Mouse (Mus musculus) forebrain, embryonic 12.5 days (tissue): ENCODE data around the gene Trim6. TPM values are rescaled to one million over a fixed set of nuclear protein-coding genes. Genes with fewer than 3 reads are reported as not detected.

Source experiments
- ATAC-seq: fragments of 200-750 bp; cut with Nextera tagmentation; 2 replicates; pipeline ENCODE4 v1.8.0; 2017; ENCODE audit warnings: moderate TSS enrichment; ENCODE audit not compliant: low FRiP score
- H3K27ac ChIP-seq: fragments of 300-500 bp; sonication (generic); 2 replicates; pipeline ENCODE4 v1.5.1; 2016; ENCODE audit warnings: mild to moderate bottlenecking
- H3K27me3 ChIP-seq: fragments of 300-500 bp; sonication (generic); 2 replicates; pipeline ENCODE4 v1.6.1; 2016; ENCODE audit warnings: mild to moderate bottlenecking
- H3K36me3 ChIP-seq: fragments of 300-500 bp; sonication (generic); replicated peaks from 2 replicates; pipeline ENCODE4 v1.6.1; 2016; ENCODE audit warnings: mild to moderate bottlenecking
- H3K4me1 ChIP-seq: fragments of 300-500 bp; sonication (generic); 2 replicates; pipeline ENCODE4 v1.6.1; 2016
- H3K4me2 ChIP-seq: fragments of 300-500 bp; sonication (generic); 2 replicates; pipeline ENCODE4 v1.6.1; 2016; ENCODE audit warnings: mild to moderate bottlenecking, moderate library complexity
- H3K4me3 ChIP-seq: fragments of 300-500 bp; sonication (generic); replicated peaks from 2 replicates; pipeline ENCODE4 v1.5.1; 2016; ENCODE audit warnings: mild to moderate bottlenecking
- H3K9ac ChIP-seq: fragments of 300-500 bp; sonication (generic); 2 replicates; pipeline ENCODE4 v1.6.1; 2016; ENCODE audit warnings: mild to moderate bottlenecking
- H3K9me3 ChIP-seq: fragments of 300-500 bp; sonication (generic); 2 replicates; pipeline ENCODE4 v1.6.1; 2016
- WGBS: fragments of 180-500 bp; shearing (Covaris S2); methylation state at CpG from one replicate; pipeline ENCODE4 v1.1.7; 2016; 5-methylcytosine and 5-hydroxymethylcytosine counted together
- polyA plus RNA-seq: library from polyadenylated mRNA; unstranded; fragments of >200 nt; fragmentation: Nextera tagmentation; extraction: Ambion mirVana; gene quantifications from 2 replicates; pipeline ENCODE4 v1.2.1, GENCODE M21; 2016

Trim6 gene
- 0.62 and 1.1 TPM in 2 replicates for polyA plus RNA-seq

DNA sequence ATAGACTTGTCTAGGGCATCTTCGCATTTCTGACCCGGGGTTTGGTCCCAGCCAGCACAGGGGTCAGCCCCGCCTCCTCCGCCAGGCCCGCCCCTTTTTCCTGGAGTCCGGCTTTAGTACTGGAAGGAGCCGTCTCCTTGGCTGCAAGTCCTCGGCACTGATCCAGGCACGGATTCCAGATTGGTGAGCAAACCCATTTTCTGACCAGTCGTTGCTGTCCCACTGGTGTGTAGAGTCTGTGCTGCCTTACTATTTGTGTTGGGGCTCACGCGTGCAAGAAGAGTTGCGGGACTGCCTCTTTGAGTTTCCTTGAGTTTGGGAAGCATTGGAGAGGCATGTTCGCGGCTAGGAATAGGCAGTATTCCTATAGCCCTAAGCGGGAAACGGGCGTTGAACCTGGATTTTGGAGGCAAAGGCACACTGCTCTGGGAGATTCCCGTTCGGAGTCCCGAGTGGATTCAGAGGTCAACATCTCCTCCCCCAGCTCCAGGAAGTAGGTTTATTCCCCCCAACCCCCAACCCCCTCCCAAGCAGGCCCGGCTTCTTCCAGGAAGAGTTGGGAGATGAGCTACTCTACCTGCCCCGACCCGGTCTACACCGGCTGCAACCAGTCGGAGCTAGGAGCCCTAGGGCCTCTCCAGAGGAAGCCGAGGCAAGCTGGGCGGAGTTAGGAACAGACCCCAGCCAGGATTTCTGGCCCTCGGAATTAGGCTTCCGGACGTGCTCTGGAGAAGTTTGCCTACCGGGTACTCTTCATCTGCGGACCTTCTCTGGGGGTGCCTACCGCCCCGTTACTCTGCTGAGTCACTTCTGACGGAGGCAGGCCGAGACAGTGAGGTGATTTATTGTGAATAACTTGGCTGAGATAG is at the start of gene Trim6:
TSS of gene Trim6 (plus strand) at position 93 of the 869 bp plus-strand sequence.
- Histone ChIP-seq H3K4me1 (peaks cover 8% of the 10 kb centered on the region), H3K4me3 (peak within 1 kb of the TSS; percentile 34), H3K9me3 (no peaks in the 10 kb centered on the region), H3K9ac (no peak within 1 kb of the TSS), H3K36me3 (no peaks in the 10 kb centered on the region), H3K27me3 (0 out of 2 replicates have a peak, but pooled peaks cover 3% of the 10 kb centered on the region), H3K4me2 (peak within 1 kb of the TSS; percentile 54), H3K27ac (no peak within 1 kb of the TSS)
- peak; percentile 76; the same call in 1 of the 2 replicates for ATAC-seq
- WGBS, result 3% methylated on average over 37 of the region's 37 CpGs

DNA sequence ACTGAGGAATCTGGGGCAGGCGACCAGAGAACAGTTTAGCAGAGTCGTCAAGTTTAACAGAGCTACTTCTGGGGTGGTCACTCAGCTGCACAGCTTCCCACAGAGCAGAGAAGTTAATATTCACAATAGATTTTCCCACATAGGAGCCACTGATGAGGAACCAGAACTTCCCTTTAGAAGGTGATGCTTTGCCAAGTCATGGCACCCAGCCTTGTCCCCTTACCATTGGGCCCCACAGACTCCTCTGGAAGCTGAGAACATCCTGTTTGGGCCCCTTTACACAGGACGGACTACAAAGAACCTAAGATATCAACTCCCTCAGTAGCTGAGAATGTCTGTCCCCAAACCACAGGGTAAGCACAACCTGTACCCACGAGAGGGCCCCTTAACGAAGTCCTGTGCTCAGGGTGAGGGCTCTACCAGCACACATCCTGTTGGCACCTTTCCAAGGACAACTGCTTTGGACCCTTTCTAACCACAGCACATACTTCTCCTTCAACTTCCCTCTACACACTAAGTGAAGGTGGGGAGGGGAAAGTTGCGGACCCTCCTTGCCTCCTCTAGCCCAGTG is 48.9 kb upstream of the Trim6 start:
- 88% methylated on average over 6 of the region's 6 CpGs for WGBS
- no peak for ATAC-seq
- H3K36me3 ChIP-seq, result no peaks in the 10 kb centered on the region

DNA sequence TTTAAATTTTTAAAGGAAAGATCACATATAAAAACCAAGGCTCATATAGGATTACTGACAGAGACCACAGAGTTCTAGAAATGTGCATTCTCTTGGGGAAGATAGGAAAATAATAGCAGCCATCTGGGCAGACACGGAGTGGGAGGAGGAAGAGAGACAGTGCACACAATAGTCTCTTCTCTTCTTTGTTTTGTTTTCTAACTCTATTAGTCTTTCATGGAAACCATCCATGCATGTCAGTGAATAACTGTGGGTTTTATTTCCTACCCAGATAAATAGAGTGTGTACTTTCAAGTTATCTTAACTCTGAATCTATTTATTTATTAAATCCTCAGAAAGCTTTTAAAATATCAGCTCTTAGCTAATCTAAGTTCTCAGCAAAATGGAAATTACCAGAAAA is 43.5 kb upstream of the Trim6 start:
- no peak for ATAC-seq
- 27% methylated on average over 1 of the region's 1 CpGs for WGBS
- Histone ChIP-seq H3K9me3 (no peaks in the 10 kb centered on the region), H3K4me1 (no peaks in the 10 kb centered on the region), H3K4me2 (no peak overlapping the region), H3K36me3 (no peaks in the 10 kb centered on the region), H3K4me3 (no peak overlapping the region), H3K27me3 (no peaks in the 10 kb centered on the region), H3K27ac (no peak overlapping the region), H3K9ac (no peak overlapping the region)

More for the DNA sequence above, 48.9 kb upstream of the Trim6 start:
- H3K4me1 ChIP-seq, result no peaks in the 10 kb centered on the region
- H3K9me3 ChIP-seq, result no peaks in the 10 kb centered on the region
- no peaks in the 10 kb centered on the region for H3K27me3 ChIP-seq
- no peak overlapping the region for H3K4me3 ChIP-seq
- H3K9ac ChIP-seq, result no peak overlapping the region
- H3K4me2 ChIP-seq, result no peak overlapping the region
- H3K27ac ChIP-seq, result no peak overlapping the region

DNA sequence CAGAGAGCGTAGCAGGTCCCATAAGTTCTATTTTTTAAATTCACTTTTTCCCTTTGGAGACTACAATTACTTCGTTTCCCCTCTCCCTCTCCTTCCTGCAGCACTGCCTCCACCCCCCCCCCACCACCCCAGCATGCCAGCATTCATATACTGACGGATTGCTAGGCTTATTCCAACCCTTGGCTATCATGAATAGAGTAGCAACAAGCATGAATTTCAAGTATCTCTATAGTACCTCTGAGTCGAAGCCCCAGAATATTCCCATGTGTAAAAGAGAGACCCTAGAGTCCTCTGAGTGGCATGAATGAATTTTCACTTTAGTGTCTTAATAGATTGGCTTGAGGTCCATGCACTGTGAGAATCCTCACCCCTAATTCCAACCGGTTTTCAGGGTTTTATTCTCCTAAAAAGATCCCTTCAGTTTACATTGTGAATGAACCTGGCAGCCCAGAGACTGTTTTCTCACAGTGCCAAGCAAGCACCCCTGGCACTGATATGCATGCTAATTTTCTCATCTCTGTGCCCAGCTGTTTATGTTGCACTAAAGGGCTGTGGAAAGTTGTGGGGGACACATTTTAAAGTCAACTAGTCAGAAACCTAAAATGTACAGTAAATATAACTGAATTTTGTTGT is 40.1 kb upstream of the Trim6 start:
- Histone ChIP-seq H3K9me3 (no peaks in the 10 kb centered on the region), H3K4me2 (no peak overlapping the region)
- no peak for ATAC-seq

DNA sequence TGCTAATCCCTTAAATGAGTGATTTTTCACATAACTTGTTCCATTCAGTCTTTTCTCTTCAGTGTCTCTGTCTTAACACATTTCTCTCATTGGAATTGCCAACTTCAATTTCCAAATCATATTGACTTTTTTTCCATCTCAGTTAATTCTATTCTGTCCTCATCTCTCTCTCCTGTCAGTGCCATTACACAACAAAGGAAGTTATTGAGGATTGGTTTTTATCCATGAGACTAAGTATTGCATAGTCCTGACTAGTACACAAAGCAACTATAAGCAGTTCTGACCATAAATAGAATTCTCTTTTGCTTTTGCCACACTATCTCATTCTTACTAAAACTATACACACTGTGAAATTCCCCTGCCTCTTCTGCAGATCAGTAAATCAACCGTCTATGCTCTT is 39.5 kb upstream of the Trim6 start:
- WGBS, result 79% methylated on average over 1 of the region's 1 CpGs
- Histone ChIP-seq H3K9me3 (no peaks in the 10 kb centered on the region), H3K4me1 (no peaks in the 10 kb centered on the region), H3K4me2 (no peak overlapping the region), H3K27ac (no peak overlapping the region), H3K9ac (no peak overlapping the region), H3K4me3 (no peak overlapping the region), H3K27me3 (no peaks in the 10 kb centered on the region), H3K36me3 (no peaks in the 10 kb centered on the region)
- no peak for ATAC-seq

More for the DNA sequence above, 40.1 kb upstream of the Trim6 start:
- WGBS, result 73% methylated on average over 5 of the region's 5 CpGs
- Histone ChIP-seq H3K27me3 (no peaks in the 10 kb centered on the region), H3K36me3 (no peaks in the 10 kb centered on the region), H3K9ac (no peak overlapping the region), H3K27ac (no peak overlapping the region), H3K4me3 (no peak overlapping the region), H3K4me1 (no peaks in the 10 kb centered on the region)

DNA sequence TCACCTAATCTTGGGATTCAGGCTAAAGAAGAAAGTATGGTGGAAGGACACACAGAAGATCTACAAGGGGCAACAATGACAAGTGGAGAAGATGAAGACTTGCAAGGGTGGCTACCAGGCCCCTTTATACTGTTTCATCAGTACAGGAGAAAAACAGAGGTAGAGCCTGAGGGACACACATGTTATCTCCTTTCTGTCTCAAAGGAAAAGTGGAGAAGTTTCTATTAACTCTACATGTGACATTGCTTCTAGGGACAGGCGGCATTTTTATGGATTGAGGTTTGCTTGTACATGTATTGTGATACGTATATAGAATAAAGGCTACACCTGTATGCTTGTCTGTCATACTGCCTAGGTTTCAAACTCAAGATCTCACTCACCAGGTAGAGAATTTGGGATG is 35.3 kb upstream of the Trim6 start, which contains the start of gene Olfr648:
TSS of gene Olfr648 (minus strand) at position 101 of the 400 bp plus-strand sequence.
- H3K4me2 ChIP-seq, result no peak within 1 kb of the TSS
- no peak for ATAC-seq
- no peaks in the 10 kb centered on the region for H3K9me3 ChIP-seq
- H3K27ac ChIP-seq, result no peak within 1 kb of the TSS
- H3K4me1 ChIP-seq, result no peaks in the 10 kb centered on the region
- H3K27me3 ChIP-seq, result no peaks in the 10 kb centered on the region
- no peak within 1 kb of the TSS for H3K9ac ChIP-seq
- 92% methylated on average over 2 of the region's 2 CpGs for WGBS
- no peaks in the 10 kb centered on the region for H3K36me3 ChIP-seq
- no peak within 1 kb of the TSS for H3K4me3 ChIP-seq

DNA sequence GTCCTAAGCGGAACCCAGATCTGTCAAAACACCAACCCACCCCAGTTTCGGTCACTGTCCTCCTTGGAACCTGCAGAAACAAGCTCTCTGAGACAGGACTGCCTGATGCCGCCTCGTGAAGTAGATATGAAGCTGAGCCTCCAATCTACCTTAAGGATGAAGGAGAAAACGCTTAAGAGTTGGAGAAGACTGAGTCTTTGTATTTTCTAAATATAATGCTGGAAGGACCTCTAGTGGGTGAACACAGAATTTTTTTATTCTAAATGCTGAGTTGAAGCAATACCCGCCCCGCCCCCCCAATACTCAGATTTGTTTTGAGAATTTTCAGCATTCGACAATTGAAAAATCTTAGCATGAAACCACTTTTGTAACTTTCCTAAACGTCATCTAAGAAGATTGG is 27.3 kb upstream of the Trim6 start:
- no peak overlapping the region for H3K9ac ChIP-seq
- no peak overlapping the region for H3K4me3 ChIP-seq
- no peak overlapping the region for H3K4me2 ChIP-seq
- no peak overlapping the region for H3K27ac ChIP-seq
- 65% methylated on average over 9 of the region's 9 CpGs for WGBS
- no peak for ATAC-seq
- no peaks in the 10 kb centered on the region for H3K36me3 ChIP-seq
- no peaks in the 10 kb centered on the region for H3K27me3 ChIP-seq
- H3K4me1 ChIP-seq, result no peaks in the 10 kb centered on the region
- H3K9me3 ChIP-seq, result no peaks in the 10 kb centered on the region

DNA sequence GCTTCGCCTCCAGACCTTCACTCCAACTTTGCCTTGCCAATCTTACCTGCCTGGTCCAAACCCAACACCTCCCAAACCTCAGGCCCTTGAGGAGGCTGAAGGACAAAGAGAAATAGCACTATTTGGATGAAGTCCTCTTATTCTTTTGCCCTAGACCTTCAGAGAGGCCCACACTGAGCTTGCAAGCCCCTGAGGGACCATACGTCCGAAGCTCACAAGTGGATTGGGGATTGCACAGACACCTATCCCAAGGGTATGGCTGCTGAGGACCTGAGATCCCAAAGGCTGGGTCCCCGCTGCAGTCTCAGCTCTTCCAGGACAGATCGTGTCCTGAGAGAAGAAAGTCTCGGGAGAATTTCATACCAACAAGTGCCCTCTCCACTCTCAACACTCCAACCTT is 22.7 kb upstream of the Trim6 start, which contains the start of gene Olfr649:
TSS of gene Olfr649 (minus strand) at position 101 of the 400 bp plus-strand sequence.
- Histone ChIP-seq H3K4me3 (no peak within 1 kb of the TSS), H3K27me3 (no peaks in the 10 kb centered on the region), H3K36me3 (no peaks in the 10 kb centered on the region), H3K9ac (no peak within 1 kb of the TSS), H3K9me3 (no peaks in the 10 kb centered on the region), H3K4me2 (no peak within 1 kb of the TSS), H3K4me1 (no peaks in the 10 kb centered on the region), H3K27ac (no peak within 1 kb of the TSS)
- WGBS, result 84% methylated on average over 6 of the region's 6 CpGs
- ATAC-seq, result no peak

DNA sequence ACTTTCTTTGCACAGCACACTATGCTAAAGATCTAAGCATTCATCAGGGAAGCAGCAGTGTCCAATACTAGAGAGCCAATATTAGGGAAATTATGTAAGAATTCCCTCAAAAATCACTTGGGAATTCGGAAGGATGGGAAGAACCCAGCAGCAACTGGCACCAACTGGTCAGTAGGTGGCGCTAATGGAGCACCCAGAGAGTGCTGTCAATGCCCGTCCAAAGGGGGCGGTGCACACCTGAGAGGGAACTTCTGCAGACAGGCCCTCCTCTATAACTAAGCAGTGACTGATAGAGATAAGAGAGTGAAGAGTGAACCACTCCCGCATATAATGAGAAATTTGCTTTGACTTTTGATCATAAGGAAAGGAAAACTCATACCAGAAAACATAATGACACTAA is 18.8 kb upstream of the Trim6 start:
- 8% methylated on average over 5 of the region's 5 CpGs for WGBS
- H3K36me3 ChIP-seq, result no peaks in the 10 kb centered on the region
- peak; percentile 77 for ATAC-seq
- no peak overlapping the region for H3K4me3 ChIP-seq
- H3K4me2 ChIP-seq, result no peak overlapping the region
- no peaks in the 10 kb centered on the region for H3K9me3 ChIP-seq
- H3K9ac ChIP-seq, result no peak overlapping the region
- no peak overlapping the region for H3K27ac ChIP-seq
- H3K4me1 ChIP-seq, result no peaks in the 10 kb centered on the region
- H3K27me3 ChIP-seq, result no peaks in the 10 kb centered on the region

DNA sequence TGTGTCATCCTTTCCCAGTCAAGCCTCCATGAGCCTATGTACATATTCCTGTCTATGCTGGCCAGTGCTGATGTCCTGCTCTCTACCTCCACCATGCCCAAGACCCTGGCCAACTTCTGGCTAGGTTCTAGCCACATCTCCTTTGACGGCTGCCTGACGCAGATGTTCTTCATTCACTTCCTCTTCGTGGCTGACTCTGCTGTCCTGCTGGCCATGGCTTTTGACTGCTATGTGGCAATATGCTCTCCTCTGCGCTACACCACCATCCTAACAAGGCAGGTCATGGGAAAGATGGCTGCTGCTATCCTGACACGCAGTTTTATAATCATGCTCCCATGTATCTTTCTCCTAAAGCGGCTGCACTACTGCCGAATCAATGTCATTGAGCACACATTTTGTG is 12.4 kb upstream of the Trim6 start:
- Histone ChIP-seq H3K9me3 (no peaks in the 10 kb centered on the region), H3K4me2 (no peak overlapping the region), H3K27ac (no peak overlapping the region), H3K36me3 (no peaks in the 10 kb centered on the region), H3K27me3 (no peaks in the 10 kb centered on the region), H3K9ac (no peak overlapping the region), H3K4me1 (no peaks in the 10 kb centered on the region), H3K4me3 (no peak overlapping the region)
- WGBS, result 92% methylated on average over 7 of the region's 7 CpGs
- ATAC-seq, result no peak

DNA sequence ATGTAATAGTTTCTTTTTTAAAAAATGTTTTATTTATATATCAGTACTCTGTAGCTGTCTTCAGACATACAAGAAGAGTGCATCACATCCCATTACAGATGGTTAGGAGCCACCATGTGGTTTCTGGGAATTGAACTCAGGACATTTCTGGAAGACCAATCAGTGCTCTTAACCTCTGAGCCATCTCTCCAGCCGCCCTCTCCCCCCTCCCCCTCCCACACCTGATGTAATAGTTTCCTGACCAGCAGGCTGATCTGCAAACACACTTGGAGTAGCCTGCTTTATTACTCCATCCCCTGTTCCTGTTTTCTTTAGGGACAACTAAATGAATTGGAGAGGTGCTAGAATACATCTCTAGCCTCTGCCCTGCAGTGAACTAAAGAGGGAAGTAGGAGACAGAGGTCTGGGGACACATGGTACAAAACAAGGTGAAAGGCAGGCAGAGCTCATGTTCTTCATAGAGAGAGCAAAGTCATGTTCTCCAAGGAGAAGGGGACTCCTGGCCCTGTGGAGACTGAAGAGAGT is 2.5 kb upstream of the Trim6 start:
- Histone ChIP-seq H3K36me3 (no peaks in the 10 kb centered on the region), H3K4me1 (peaks cover 8% of the 10 kb centered on the region), H3K9me3 (no peaks in the 10 kb centered on the region), H3K4me2 (no peak overlapping the region), H3K27ac (no peak overlapping the region), H3K4me3 (no peak overlapping the region), H3K27me3 (0 out of 2 replicates have a peak, but pooled peaks cover 3% of the 10 kb centered on the region), H3K9ac (no peak overlapping the region)
- 55% methylated on average over 1 of the region's 1 CpGs for WGBS
- no peak for ATAC-seq

DNA sequence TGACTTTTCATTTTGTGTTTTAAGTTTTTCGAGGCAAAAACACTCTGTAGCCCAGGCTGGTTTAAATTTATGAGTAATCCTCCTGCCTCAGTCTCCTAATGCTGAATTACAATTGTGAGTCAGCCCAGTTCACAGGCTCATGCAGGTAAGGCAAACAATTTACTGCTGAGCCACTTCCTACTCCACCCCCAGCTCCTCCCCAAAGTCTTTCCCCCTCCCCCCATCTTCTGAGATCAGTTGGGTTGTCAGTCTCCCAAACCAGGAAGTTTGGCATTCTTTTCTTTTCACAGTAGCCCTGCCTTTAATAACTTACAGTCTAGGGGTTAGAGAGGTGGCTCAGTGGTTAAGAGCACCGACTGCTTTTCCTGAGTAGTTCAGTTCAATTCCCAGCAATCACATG is 712 bp upstream of the Trim6 start:
- 95% methylated on average over 2 of the region's 2 CpGs for WGBS
- Histone ChIP-seq H3K27ac (no peak overlapping the region), H3K4me1 (peaks cover 8% of the 10 kb centered on the region), H3K4me3 (no peak overlapping the region), H3K4me2 (no peak overlapping the region), H3K9me3 (no peaks in the 10 kb centered on the region), H3K36me3 (no peaks in the 10 kb centered on the region), H3K9ac (no peak overlapping the region), H3K27me3 (0 out of 2 replicates have a peak, but pooled peaks cover 3% of the 10 kb centered on the region)
- no peak for ATAC-seq
